Mouse (Mus musculus) erythroblast, embryonic 14.5 days (primary cell): Measurements from ENCODE around the gene Bhlhe41.

Experiments used
- GATA1 ChIP-seq: IDR thresholded peaks from 2 replicates; pipeline ENCODE4 v1.6.1; 2012; ENCODE audit warnings: low read length, inconsistent platforms, mixed read lengths
- TAL1 ChIP-seq: IDR thresholded peaks from 3 replicates; pipeline ENCODE4 v1.6.1; 2012; ENCODE audit warnings: low read length, inconsistent platforms, mixed read lengths

DNA sequence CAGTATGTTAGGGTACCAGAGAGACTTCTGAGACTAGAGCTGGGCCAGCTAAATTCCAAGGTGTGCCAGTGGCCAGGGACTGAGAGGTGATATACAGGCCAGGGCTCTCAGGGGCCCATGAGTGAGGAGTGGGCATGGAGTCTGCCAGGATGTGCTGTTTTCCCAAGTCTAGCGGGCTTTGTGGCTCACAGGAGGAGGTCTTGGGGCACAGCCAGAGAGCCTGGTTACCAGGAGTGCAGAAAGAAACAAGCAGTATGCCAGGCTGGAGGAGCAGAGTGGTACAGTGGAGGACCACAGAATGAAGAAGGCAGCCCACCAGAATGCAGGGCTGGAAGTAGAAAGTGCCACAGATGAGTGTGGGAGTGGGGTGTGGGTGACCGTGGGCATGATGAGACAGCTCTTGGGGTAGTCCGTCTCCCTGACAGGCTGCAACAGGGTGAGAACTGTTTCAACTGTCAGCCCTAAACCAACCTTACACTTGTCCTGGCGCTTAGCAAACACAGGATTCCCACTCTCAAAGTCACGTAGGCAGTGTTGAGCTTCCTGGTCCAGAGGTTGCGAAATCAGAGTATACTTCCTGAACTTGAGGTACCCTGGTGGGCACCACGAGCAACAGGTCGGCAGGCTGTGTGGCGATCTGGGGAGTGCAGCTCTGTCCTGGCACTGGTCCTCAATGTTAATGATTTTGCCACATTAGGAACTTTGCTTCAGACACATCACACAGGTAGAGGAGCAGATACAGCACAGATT, 11.8 kb upstream of the Bhlhe41 start:
- TF ChIP-seq GATA1 = no peak
- no peak for TF ChIP-seq TAL1
